Mouse (Mus musculus) heart, postnatal 0 days (tissue): ENCODE measurements around the gene Haghl. TPM values are rescaled to one million over a fixed set of nuclear protein-coding genes. Genes with fewer than 3 reads are reported as not detected.

ENCODE experiments used
- ATAC-seq: fragments of 200-750 bp; cut with Nextera tagmentation; 2 replicates; pipeline ENCODE4 v1.8.0; 2017; ENCODE audit warnings: low read depth, moderate number of reproducible peaks, moderate library complexity; ENCODE audit not compliant: insufficient read depth
- DNase-seq: peaks from one replicate; pipeline ENCODE4 v3.0.0-alpha.2; 2016; ENCODE audit warnings: low spot score
- H3K27ac ChIP-seq: fragments of 300-500 bp; sonication (generic); 2 replicates; pipeline ENCODE4 v1.5.1; 2014; ENCODE audit warnings: low read depth, mild to moderate bottlenecking
- H3K27me3 ChIP-seq: fragments of 300-500 bp; sonication (generic); 2 replicates; pipeline ENCODE4 v1.6.1; 2014; ENCODE audit warnings: low read length, mixed read lengths; ENCODE audit not compliant: control insufficient read depth, insufficient read depth
- H3K36me3 ChIP-seq: fragments of 300-500 bp; sonication (generic); replicated peaks from 2 replicates; pipeline ENCODE4 v1.6.1; 2014; ENCODE audit warnings: low read length, mixed read lengths; ENCODE audit not compliant: control insufficient read depth, insufficient read depth
- H3K4me1 ChIP-seq: fragments of 300-500 bp; sonication (generic); 2 replicates; pipeline ENCODE4 v1.6.1; 2014; ENCODE audit warnings: antibody characterized with exemption; ENCODE audit not compliant: control insufficient read depth, insufficient read depth
- H3K4me2 ChIP-seq: fragments of 300-500 bp; sonication (generic); 2 replicates; pipeline ENCODE4 v1.6.1; 2014; ENCODE audit warnings: low read depth, mild to moderate bottlenecking, low read length, moderate library complexity
- H3K4me3 ChIP-seq: fragments of 300-500 bp; sonication (generic); 2 replicates; pipeline ENCODE4 v1.5.1; 2014; ENCODE audit warnings: low read depth, low read length
- H3K9ac ChIP-seq: fragments of 300-500 bp; sonication (generic); replicated peaks from 2 replicates; pipeline ENCODE4 v1.6.1; 2014; ENCODE audit warnings: low read depth, low read length, mixed read lengths
- H3K9me3 ChIP-seq: fragments of 300-500 bp; sonication (generic); replicated peaks from 2 replicates; pipeline ENCODE4 v1.6.1; 2016; ENCODE audit warnings: low read length; ENCODE audit not compliant: control insufficient read depth
- CTCF ChIP-seq: IDR thresholded peaks from 2 replicates; pipeline ENCODE4 v1.5.1; 2016; ENCODE audit warnings: antibody characterized with exemption, control low read depth, low read depth
- EP300 ChIP-seq: IDR thresholded peaks from 2 replicates; pipeline ENCODE4 v1.6.1; 2016; ENCODE audit warnings: antibody characterized with exemption, low read depth
- WGBS: fragments of 180-500 bp; shearing (Covaris S2); extraction: QIAGEN DNeasy Blood & Tissue Kit; methylation state at CpG from one replicate; pipeline ENCODE4 v1.1.7; 2014; 5-methylcytosine and 5-hydroxymethylcytosine counted together
- polyA plus RNA-seq: library from polyadenylated mRNA; unstranded; fragments of >200 nt; fragmentation: Nextera tagmentation; extraction: Ambion mirVana; gene quantifications from 2 replicates; pipeline ENCODE4 v1.2.1, GENCODE M21; 2015
- total RNA-seq: library from RNA; depleted of rRNA; stranded (reverse); fragments of >200 nt; gene quantifications from 2 replicates; pipeline ENCODE4 v1.2.3, GENCODE M21; 2014; ENCODE audit warnings: low replicate concordance

Haghl gene
- total and polyA plus RNA-seq, 2 experiments from 2014 or later = 47.7 to 50.3 TPM

- no peak for TF ChIP-seq EP300
- Histone ChIP-seq H3K4me3 (peak within 1 kb of the TSS; percentile 94), H3K4me2 (peak within 1 kb of the TSS; percentile 91), H3K4me1 (peaks cover 22% of the 10 kb centered on the region; the same call in 1 of the 2 replicates), H3K9me3 (no peaks in the 10 kb centered on the region), H3K36me3 (no peaks in the 10 kb centered on the region), H3K27ac (no peak within 1 kb of the TSS), H3K9ac (peak within 1 kb of the TSS; percentile 61), H3K27me3 (no peaks in the 10 kb centered on the region)
- DNase-seq (no peak), ATAC-seq (no peak)
- 44% methylated on average over 6 of the region's 6 CpGs for WGBS
Observed at GRCm38 (mm10) chr17:25795609-25796092, 10.2 kb upstream of the Haghl start, which contains the start of gene AC134908.4. Gene AC134908.4 (minus strand): TSS chr17:25795659.

DNA sequence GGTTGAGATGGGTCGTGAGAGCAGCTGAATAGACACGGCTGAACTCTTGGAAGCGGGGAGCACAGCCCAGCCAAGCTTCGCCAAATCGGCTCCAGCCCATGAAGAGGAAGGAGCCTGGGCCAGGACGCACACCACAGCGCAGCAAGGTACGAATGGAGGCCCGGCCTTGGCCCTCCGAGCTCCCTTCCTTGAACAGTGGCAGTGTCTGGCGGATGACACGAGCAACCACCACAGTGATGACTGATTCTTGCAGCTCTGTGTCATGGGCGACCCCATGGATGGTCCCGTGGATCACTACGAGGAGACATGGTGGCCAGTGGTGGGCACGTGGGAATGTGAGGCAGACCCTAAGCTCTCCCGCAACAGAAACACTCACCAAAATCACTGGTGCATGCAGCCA is 9.5 kb upstream of the Haghl start:
- ATAC-seq (no peak), DNase-seq (no peak)
- no peaks in the 10 kb centered on the region for H3K27me3 ChIP-seq
- H3K4me1 ChIP-seq = peaks cover 22% of the 10 kb centered on the region; the same call in 1 of the 2 replicates
- no peak overlapping the region for H3K9ac ChIP-seq
- TF ChIP-seq CTCF = no peak
- no peak for TF ChIP-seq EP300
- H3K27ac ChIP-seq = no peak overlapping the region
- H3K36me3 ChIP-seq = 0 out of 2 replicates have a peak, but pooled peaks cover 2% of the 10 kb centered on the region
- no peak overlapping the region for H3K4me3 ChIP-seq
- 91% methylated on average over 17 of the region's 17 CpGs for WGBS
- no peak overlapping the region for H3K4me2 ChIP-seq
- H3K9me3 ChIP-seq = no peaks in the 10 kb centered on the region

GRCm38 (mm10) chr17:25794197-25794596 is 8.7 kb upstream of the Haghl start:
- Histone ChIP-seq H3K9ac (no peak overlapping the region), H3K27me3 (no peaks in the 10 kb centered on the region), H3K9me3 (no peaks in the 10 kb centered on the region), H3K36me3 (peaks cover 9% of the 10 kb centered on the region; the same call in 1 of the 2 replicates), H3K4me3 (no peak overlapping the region), H3K27ac (no peak overlapping the region), H3K4me2 (no peak overlapping the region), H3K4me1 (peaks cover 22% of the 10 kb centered on the region; the same call in 1 of the 2 replicates)
- TF ChIP-seq EP300 = no peak
- DNase-seq (no peak), ATAC-seq (no peak)
- 74% methylated on average over 13 of the region's 13 CpGs for whole genome bisulfite sequencing

GRCm38 (mm10) chr17:25792615-25793014 is 7.1 kb upstream of the Haghl start, which contains the start of gene Fam173a:
Gene Fam173a (minus strand): TSS chr17:25792901.
- Histone ChIP-seq H3K36me3 (peaks cover 14% of the 10 kb centered on the region; the same call in 1 of the 2 replicates), H3K4me2 (peak within 1 kb of the TSS; percentile 91), H3K9me3 (no peaks in the 10 kb centered on the region), H3K9ac (peak within 1 kb of the TSS; percentile 81), H3K27ac (peak within 1 kb of the TSS; percentile 92), H3K4me3 (peak within 1 kb of the TSS; percentile 83), H3K4me1 (peaks cover 22% of the 10 kb centered on the region; the same call in 1 of the 2 replicates), H3K27me3 (no peaks in the 10 kb centered on the region)
- DNase-seq = peak; percentile 78
- ATAC-seq = peak; percentile 74
- WGBS = under 1% methylated on average over 14 of the region's 14 CpGs
- no peak for TF ChIP-seq EP300
- TF ChIP-seq CTCF = no peak

- no peaks in the 10 kb centered on the region for H3K27me3 ChIP-seq
- peak overlapping the region; percentile 92 for H3K27ac ChIP-seq
- peak overlapping the region; percentile 91 for H3K4me2 ChIP-seq
- TF ChIP-seq EP300 (no peak), CTCF (no peak)
- peak overlapping the region; percentile 81 for H3K9ac ChIP-seq
- DNase-seq = peak; percentile 66
- H3K4me1 ChIP-seq = peaks cover 19% of the 10 kb centered on the region; the same call in 1 of the 2 replicates
- H3K36me3 ChIP-seq = peaks cover 18% of the 10 kb centered on the region; the same call in 1 of the 2 replicates
- peak overlapping the region; percentile 83 for H3K4me3 ChIP-seq
- no peaks in the 10 kb centered on the region for H3K9me3 ChIP-seq
- under 1% methylated on average over 45 of the region's 45 CpGs for WGBS
- ATAC-seq = peak; percentile 74
Observed at GRCm38 (mm10) chr17:25791843-25792527, 6.5 kb upstream of the Haghl start.
